Mouse (Mus musculus): ENCODE measurements around the gene Olfr1442. TPM values are rescaled to one million over a fixed set of nuclear protein-coding genes. Genes with fewer than 3 reads are reported as not detected.

Gene Olfr1442
- total RNA-seq, 1 experiment from 2014 or later, result not detected

GRCm38 (mm10) chr19:12722308-12722707 lies 52.1 kb downstream of the Olfr1442 start:
- ATAC-seq (ENCODE audit: extremely low read depth, insufficient number of reproducible peaks, low FRiP score, poor library complexity, severe bottlenecking), result no peak

GRCm38 (mm10) chr19:12725851-12726250 lies 55.6 kb downstream of the Olfr1442 start:
- ATAC-seq (ENCODE audit: extremely low read depth, insufficient number of reproducible peaks, low FRiP score, poor library complexity, severe bottlenecking), result no peak

Other genes with a start within 250 kb of the Olfr1442 start
- not detected in 2 replicates for gene Pfpl, start 242.5 kb upstream of the Olfr1442 start, total RNA-seq (2017)
- gene Mpeg1, start 209.7 kb upstream of the Olfr1442 start, total RNA-seq (2017), result 276 and 282 TPM in 2 replicates
- gene Dtx4, start 169.0 kb upstream of the Olfr1442 start, total RNA-seq (2017), result 9.8 and 10.5 TPM in 2 replicates
- 326 and 339 TPM in 2 replicates for gene Fam111a, start 124.7 kb upstream of the Olfr1442 start, total RNA-seq (2017)
- gene Gm4952, start 70.5 kb upstream of the Olfr1442 start, total RNA-seq (2017), result not detected in 2 replicates
- gene Glyat, start 37.1 kb upstream of the Olfr1442 start, total RNA-seq (2017), result not detected in 2 replicates
- gene Olfr1443, start 7.7 kb downstream of the Olfr1442 start, total RNA-seq (2017), result not detected in 2 replicates
- gene Keg1, start 25.3 kb downstream of the Olfr1442 start, total RNA-seq (2017), result not detected in 2 replicates
- 1.4 and 2.2 TPM in 2 replicates for gene Cntf, start 95.2 kb downstream of the Olfr1442 start, total RNA-seq (2017)
- gene Zfp91, start 125.7 kb downstream of the Olfr1442 start, total RNA-seq (2017), result 74.2 and 77.0 TPM in 2 replicates
- gene Lpxn, start 125.8 kb downstream of the Olfr1442 start, total RNA-seq (2017), result 49.7 and 54.9 TPM in 2 replicates
- gene Gm5244, start 176.2 kb downstream of the Olfr1442 start, total RNA-seq (2017), result 1.5 and 1.9 TPM in 2 replicates
- 0.61 TPM in 1 of 2 replicates, not detected in the other for gene Olfr1444, start 186.8 kb downstream of the Olfr1442 start, total RNA-seq (2017)
- gene Olfr1445, start 213.4 kb downstream of the Olfr1442 start, total RNA-seq (2017), result not detected in 2 replicates
- gene Olfr1446, start 223.1 kb downstream of the Olfr1442 start, total RNA-seq (2017), result not detected in 2 replicates
- not detected in 2 replicates for gene Olfr1447, start 233.3 kb downstream of the Olfr1442 start, total RNA-seq (2017)

All from neutrophil, adult 5-6 weeks (primary cell).